Mouse (Mus musculus) retina, postnatal 1 day (tissue): ENCODE results near the gene Epha10.
"Not testable (repeated sequence)": the region's sequence is repeated elsewhere in the genome, so short reads cannot be mapped to it uniquely, and the experiment has no call there.

ENCODE experiments used
- DNase-seq: peaks from one replicate; pipeline ENCODE4 v3.0.0-alpha.2; 2012

Epha10 gene

DNA sequence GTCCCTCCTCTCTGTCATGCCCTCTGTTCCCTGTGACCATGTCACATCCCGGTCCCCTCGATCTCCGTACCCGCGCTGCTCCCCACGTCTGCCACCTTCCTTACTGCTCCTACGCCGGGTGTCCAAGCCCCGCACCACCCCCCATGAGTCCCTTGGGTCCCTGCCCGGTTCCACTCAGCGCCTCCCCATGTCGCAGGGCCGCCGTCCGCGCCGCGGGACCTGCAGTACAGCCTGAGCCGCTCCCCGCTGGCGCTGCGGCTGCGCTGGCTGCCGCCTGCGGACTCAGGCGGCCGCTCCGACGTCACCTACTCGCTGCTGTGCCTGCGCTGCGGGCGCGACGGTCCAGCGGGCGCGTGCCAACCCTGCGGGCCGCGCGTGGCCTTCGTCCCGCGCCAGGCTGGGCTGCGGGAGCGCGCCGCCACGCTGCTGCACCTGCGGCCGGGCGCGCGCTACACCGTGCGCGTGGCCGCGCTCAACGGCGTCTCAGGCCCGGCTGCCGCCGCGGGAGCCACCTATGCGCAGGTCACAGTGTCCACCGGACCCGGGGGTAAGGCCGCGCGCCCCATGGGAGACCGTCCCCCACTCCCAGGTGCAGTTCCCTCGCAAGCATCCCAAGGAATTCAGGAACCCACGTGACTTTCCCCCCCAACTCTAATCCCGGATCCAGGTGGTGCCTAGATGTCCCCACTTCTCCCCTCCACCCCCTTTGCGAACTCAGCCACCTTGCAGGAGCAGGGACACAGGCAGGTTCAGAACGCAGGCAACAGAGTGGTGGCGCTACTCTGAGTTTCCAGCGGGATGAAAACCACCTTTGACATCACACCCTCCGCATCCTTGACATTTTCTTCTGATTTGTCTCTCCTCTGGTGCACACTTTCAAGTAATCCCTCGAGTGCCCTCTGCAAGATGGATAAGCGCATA lies 14.1 kb downstream of the Epha10 start:
- peak; percentile 73 for DNase-seq

DNA sequence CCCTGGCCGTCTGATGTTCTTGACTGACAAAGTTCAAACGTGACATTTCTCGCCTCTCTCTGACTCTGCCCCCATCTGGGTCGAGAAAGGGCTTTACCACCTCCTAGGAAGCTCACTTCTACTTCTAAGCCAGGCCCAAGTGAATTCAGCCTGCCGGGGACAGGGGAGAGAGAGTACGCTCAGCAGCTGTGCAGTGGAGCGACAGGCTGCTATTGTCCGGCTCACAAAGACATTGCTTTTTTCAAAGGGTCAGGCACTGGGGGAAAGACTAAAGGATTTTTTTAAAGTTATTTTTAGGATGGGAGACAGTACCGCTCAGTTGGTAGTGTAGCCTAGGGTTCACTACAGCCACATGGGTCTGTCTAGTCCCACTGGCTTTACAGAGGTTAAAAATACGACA lies 17.7 kb downstream of the Epha10 start:
- no peak for DNase-seq

DNA sequence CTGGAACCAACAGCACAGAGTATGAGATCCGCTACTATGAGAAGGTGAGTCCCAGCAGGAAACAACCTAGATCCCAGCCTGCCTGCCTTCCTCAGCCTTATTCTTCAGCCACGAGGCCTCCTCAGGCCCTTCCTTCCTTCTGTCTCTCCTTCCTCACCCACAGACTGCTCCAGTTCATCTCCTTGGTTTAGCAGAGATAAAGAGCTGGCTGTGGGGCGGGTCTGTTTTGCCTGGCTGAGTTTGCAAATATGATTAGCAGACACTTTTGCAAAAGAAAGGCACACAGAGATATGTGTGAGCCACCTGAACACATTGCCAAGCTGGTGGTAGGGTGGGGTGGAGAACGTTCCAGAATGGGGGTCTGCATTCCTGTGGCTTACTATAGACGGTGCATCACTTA lies 19.2 kb downstream of the Epha10 start:
- DNase-seq, result no peak

DNA sequence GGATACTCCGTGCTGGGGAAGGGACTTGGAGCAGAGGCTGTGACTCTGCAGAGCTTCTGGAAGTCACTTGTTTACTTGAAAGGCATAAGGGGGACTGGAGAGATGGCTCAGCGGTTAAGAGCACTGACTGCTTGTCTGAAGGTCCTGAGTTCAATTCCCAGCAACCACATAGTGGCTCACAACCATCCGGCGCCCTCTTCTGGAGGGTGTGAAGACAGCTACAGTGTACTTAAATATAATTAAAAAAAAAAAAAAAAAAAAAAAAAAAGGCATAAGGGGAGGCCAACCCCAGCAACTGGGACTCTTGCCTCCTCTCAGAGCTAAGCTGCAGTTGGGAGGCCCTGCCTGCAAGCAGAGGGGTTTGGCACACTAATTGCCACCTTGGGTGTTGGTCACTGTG lies 24.7 kb downstream of the Epha10 start:
- no peak for DNase-seq

DNA sequence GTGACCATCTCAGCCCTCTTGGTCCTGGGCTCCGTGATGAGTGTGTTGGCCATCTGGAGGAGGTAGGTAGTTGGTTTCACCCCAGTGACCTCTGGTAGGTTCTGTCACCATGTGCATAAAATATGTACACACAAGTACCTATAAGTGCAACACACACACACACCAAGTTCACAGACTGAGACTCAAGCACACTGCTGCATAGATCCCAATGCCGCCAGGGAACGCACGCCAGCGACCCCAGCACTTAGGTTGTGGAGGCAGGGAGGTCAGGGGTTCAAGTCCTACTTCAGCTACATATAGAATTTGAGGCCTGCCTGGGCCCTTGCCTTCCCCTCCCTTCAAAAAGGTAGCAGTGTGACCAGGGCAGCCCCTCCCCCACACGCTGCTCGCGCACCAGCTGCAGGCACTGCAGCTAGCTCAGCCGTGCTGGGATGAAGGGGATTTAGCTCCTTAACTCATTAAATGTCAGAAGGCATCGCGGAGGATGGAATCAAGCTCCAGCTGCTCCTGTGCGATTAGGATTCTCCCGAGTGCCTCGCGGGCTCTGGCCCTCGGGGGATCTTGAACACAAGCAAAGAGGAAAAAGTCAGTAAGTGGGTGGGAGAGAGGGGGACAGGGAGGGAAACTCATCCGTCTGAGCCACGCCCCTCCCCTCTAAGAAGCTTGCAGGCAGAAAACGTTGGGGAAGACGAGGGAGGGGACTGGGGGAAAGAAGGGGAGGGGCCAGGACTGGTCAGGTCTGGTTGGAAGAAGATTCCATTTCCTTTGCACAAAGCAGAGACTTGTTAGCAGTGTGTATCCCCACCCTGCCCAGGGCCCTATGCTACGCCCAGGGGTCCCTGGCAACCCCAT lies 25.5 kb downstream of the Epha10 start:
- DNase-seq, result peak; percentile 95

DNA sequence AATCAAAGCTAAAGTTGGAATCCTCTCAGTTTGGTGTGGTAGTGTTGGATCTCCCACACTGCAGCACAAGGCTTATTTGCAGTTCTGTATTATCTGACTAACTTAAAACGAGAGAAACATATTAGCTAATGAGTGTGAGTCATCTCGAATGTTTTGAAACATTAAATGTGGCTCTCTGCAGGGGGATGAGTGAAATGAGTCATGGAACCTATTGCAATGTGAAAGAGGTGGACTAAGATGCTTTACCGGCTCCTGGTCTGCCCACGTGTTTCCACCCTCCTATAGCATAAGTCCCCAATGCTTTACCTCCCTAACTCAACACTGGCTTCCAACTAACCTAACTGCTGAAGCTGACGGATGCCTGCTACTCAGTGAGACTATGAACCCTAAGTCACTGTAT lies 47.4 kb downstream of the Epha10 start:
- no peak for DNase-seq

DNA sequence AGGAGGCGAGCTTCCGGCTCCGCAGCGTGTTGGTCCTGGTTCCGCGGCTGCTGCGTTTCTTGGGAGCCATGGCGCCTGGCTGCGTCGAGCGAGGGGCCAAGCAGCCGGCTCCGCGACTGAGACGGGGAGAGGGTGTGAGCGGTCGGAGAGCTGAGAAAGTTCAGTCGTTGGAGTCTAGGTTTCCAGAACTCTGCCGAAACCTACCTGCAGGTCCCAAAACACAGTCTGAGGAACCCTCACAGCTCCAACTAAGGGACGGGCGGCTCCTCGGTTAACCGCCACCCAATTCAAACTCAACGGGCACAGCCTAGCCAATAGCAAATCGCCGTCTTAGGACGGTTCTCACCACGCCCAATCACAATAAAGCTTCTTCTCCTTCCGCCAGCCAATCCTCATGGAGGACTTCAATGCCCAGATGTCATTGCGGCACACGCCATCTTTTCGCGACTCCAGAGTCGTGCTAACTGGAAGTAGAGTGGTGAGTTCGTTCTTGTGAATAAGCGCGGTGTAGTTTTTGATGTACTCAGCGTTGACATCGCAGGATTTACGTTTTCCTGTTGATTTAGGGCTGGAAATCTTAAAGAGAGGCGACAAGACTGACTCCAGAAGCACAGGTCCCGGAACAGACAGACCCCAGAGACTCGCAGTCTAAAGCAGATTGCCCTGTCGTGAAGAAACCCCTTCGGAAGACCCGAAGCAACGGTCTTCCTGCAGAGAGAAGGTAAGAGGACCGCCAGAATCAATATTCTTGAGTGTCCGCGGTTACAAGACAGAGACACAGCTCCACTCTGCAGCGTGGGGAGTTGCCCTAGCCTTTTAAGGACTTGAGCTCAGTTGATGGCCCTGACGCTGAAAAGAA lies 56.1 kb downstream of the Epha10 start, which contains the start of gene 9930104L06Rik:
TSS of gene 9930104L06Rik (plus strand) at position 436 of the 859 bp plus-strand sequence.
- DNase-seq, result peak; percentile 99

DNA sequence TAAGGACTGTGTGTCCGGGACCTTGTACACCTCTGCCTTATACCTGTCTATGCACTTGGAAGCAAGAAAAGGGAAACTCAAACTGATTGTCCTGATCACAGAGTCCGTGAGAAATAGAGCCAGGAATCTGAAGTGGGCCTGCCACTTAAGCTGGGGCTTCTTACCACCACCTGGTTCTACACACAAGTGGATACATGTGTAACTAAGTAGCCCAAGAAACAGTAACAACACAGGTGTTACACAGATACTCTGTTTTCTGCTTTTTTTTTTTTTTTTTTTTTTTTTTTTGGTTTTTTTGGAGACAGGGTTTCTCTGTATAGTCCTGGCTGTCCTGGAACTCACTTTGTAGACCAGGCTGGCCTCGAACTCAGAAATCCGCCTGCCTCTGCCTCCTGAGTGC lies 58.5 kb downstream of the Epha10 start, which contains the start of gene Cdca8:
TSS of gene Cdca8 (minus strand) at position 101 of the 400 bp plus-strand sequence.
- not testable (repeated sequence) for DNase-seq

DNA sequence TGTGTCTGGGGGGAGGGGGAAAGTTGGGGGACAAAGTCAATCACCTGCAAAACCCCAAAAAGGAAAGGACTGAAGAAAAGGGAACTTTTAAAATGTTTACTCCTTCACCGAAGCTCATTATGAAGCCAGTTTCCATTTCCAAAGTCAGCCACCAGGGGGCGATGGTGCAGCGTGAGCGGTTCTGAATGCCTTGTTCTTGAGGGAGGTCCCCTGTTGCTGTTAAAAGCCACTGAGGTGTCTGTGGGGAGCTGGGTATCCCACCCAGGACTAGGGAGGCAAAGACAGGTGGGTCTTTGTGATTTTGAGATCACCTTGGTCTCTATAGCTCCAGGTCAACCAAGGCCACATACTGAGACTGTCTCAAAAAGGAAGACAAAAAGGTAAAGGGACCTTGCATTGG lies 62.3 kb downstream of the Epha10 start:
- peak; percentile 80 for DNase-seq

DNA sequence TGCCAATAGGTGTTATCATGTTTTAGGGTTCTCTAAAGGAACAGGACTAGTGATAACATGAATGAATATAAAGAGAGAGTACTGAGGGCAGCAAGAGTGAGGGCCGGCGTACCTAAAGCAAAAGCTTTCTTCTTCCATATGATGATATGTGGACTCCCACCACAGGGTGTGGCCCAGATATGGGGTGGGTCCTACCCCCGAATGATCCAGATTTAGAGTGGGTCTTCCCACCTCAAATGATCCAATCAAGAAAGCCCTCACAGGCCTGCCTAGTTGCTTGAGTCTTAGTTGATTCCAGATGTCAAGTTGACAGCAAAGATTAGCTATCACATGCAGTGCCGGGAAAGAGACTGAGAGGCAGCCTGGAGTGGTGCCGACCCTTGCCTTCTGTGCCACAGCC lies 63.1 kb downstream of the Epha10 start:
- no peak for DNase-seq

DNA sequence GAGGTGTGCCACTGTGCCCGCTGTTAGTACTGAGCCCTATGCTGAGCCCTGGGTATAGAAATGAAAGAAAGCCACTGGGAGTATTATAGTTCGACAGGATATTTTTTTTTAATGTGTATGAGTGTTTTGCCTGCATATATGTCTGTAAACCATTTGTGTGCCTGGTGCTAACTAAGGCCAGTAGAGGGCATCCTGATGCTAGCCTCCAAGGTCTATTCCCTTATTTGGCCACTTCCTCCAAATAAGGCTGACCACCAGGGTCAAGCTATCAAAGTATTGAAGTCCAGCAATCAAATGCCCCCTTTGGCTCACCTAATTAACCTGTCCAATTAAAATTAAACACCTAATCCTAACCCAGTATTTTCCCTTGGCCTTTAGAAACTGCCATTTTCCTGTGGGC lies 64.3 kb downstream of the Epha10 start:
- DNase-seq, result peak; percentile 16

DNA sequence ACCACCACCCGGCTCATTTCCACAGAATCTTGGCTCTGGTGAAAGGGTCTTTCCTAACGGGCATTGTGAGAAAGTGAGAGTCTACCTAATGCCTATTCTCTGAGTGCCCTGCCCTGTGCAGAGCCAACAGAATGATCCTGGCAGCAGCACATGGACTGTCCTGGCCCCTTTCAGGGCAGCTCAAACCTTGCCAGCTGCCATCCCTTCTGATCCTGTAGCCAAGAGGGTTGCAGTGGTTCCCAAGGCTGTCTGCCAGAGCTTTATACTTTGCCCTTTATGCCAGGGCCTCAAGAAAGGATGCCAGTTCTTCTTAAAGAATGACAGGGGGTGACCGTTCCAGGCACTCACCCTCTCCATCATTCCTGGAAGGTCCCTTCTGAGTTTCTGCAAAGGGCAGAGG lies 68.8 kb downstream of the Epha10 start:
- no peak for DNase-seq

DNA sequence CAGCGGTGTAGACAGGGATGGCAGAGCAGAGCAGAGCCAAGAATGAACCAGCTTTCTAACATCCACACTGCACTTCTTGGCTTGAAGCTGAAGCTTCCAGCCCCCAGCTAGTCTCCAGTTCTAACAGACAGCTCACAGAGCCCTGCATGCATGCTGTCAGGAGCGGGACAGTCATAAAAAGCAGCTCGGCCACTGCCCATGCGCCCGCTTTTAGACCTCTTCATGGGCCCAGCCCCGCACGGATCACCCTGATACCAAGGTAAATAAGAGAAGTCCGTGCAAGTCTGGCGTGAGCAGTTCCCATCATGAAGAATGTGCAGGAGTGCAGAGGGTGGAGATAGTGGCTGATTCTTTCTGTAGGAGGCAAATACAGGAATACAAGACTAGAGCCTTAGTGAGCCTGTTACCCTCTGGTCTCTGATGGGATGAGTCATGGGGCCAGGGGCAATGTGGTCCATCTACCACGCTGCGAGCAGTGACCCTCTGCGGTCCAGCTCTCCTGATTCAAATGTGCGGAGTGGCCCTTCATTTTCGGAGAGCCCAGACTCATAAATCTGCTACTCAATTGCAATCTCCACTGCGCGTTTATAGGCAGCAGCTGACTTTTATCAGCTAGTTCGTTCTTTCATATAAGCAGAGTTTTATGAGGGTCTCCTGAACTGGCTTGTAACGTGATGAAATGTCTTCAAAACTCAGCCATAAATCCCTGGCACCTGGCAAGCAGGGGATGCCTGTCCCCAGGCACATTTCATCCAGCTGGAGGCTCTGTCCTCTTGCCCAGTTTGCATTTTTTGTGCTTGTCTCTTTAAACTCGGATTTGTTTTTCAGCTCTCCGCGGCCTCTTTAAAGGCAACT lies 69.7 kb downstream of the Epha10 start:
- DNase-seq, result no peak

DNA sequence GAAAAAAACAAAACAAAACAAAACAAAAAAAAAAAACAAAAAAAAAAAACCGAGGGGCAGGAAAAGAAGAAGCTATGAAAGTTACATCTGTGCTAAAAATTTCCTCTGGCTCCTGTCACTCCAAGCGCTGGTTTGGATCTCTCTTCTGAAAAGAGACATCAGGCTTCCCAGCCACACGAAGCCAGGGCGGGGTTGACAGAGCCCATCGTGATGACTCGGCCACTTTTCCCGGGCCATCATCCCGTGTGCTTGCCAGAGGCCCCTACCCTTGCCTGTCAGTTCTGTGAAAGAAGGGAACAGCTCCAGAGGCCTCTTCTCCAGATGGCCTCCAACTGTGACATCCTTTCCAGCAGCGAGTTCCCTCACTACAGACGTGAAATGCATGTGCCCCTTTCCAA lies 70.3 kb downstream of the Epha10 start:
- DNase-seq, result no peak

DNA sequence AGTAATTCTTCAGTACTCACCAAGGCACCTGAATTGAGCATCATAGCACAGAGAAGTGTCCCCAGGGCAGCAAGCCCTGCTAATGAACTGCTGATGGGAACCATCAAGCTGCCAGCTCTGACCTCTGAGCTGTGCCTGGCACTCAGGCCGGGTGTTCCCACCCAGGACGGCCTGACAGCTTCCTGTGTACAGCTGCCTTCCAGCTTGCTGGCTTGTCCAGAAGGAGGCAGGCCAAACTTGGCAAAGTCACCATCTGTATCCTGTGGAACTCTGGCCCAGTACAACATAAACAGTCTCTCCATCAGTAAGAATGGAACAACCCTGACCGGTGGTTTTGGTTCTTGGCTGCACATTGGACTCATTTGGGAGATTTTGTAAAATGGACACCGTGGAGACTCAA lies 72.8 kb downstream of the Epha10 start:
- no peak for DNase-seq

DNA sequence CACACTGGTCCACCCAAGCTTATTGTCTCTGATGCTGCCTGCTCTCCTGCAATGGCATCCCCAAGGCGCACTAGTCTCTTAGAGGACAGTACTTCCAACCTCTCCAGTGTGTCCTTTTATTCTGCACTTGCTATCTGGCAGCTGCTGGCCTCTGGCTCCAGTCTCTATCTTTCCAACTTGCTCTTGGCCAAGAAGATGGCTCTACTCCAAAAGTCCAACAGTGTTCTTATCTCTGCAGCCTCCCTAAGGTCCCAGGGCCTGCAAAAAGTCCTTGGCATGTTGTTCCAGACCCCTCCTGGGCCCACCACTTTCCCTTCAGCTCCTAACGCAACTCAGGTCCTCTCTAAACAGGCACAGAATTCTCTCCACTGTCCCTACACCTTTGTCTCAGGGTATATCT lies 76.6 kb downstream of the Epha10 start:
- no peak for DNase-seq

DNA sequence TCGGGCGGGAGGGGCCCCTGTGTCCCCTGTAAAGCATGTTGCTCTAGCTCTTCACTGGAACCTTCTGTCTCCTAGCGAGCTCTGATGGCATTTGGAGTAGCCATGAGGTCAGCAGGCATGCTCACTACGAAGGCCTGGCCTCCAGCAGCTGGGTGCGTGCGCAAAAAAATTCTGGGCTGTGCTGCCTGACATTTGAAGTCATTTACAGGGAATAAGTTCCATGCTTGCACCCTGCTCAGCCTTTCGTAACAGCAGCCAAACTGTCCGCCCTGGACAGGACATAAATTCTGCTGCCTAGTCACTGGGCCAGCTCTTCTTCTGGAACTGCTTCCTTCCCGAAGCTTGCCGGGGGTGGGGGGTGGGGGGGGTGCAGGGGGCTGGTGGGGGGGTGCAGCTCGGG lies 78.4 kb downstream of the Epha10 start:
- no peak for DNase-seq

DNA sequence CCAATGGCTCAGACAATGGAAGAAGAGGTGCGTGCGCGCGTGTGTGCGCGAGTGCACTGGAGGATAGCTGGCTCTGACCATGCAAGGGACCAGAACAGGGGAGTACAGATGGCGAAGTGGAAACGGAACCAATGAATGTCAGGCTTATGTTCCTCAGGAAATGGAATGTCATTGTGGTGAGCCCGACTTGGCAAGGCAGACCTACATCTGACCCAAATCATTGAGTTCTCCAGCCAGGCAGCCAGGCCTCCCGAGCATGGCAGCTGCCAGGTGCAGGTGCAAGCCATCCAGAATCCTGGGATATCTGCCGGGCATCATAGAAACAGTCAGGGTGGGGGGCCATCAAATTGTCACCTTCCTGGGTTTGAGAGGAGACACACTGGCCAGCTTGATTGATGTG lies 80.2 kb downstream of the Epha10 start:
- DNase-seq, result no peak

DNA sequence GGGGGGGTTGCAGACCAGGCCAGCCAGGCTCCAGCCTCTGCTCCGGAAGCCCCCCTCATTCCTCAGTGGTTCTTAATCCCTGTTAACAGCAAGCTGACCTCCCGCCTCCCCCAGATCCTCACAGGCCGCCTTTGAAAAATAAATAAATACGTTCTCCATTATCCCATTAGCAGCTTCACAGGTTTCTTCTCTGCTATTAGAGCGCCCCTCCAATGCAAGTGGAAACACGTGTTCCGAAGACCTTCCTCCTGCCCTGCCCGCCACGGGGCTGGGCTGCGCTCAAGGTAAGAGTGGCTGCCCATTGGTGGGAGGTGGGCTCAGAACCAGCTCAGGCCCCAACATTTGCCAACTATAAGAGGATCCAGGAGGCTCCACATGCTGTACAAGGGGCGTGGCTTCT lies 81.9 kb downstream of the Epha10 start:
- DNase-seq, result no peak

DNA sequence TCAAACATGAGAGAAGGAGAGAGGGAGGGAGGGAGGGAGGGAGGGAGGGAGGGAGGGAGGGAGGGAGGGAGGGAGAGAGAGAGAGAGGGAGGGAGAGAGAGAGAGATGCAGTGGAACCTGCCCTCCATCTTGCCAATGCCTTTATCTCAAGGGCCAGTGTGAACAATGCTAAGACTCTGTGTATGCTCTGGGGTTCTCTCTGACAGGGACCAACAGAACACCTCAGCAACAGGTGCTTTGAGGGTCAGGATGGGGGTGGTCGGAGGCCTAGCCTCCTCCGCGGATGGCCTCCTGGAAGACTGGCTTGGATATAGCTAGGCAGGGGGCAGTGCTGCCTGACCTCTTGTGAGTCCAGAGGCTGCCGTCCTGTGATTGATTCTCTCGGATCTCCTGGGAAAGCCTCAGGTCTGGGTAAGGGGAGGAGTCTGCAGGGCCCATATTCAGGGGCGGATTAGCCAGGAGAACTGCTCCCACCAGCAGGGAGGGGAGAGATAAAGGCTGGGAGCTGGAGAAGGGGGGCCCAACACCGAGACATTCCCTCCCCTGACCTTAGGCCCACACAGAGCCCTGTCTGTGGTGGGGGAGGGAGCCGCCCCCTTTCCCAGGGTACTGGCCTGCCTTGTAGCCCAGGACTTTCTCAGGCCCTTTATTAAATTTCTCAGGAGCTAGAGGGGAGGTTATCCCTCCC lies 84.4 kb downstream of the Epha10 start:
- peak; percentile 59 for DNase-seq
